Mouse (Mus musculus) olfactory bulb, adult 2 months (tissue): ENCODE data around the gene Pced1b.

Source experiments
- CTCF ChIP-seq: fragments of 200-500 bp; IDR thresholded peaks from 2 replicates; pipeline ENCODE4 v1.5.1; 2012; ENCODE audit warnings: low read depth, mild to moderate bottlenecking, low read length, moderate library complexity; ENCODE audit not compliant: insufficient read depth
- POLR2A ChIP-seq: fragments of 200-500 bp; IDR thresholded peaks from 2 replicates; pipeline ENCODE4 v1.6.1; 2012; ENCODE audit warnings: mild to moderate bottlenecking, low read depth, low read length, moderate library complexity; ENCODE audit not compliant: insufficient read depth

DNA sequence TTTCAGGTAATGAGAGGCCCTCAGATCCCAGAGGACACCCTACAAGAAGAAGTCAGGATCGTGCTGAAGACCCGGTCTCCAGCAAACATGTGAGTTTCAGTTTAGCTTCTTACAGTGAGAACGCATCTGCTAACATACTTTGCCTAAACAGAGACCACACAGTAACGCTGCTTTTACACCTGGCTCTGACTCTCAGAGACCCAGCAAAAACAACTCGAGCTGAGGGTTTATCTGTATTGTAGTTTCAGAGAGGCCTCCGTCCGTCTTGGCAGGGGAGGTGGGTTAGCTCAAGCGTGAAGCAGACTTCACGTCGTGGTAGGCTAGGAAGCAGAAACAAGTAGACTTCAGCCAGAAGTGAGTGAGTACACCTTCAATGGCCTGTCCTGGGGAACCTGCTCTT is 30.4 kb downstream of the Pced1b start:
- no peak for TF ChIP-seq POLR2A
- TF ChIP-seq CTCF, result no peak
